Mouse (Mus musculus) R1 (cell line): ENCODE measurements around the gene Batf3.

Source experiments
- DNase-seq: peaks from one replicate; pipeline ENCODE4 v3.0.0-alpha.2; 2018; ENCODE audit warnings: low read depth, low spot score

Gene Batf3

GRCm38 (mm10) chr1:191131692-191132091 lies 34.0 kb downstream of the Batf3 start:
- DNase-seq, result no peak

- no peak for DNase-seq
These were observed 34.6 kb downstream of the Batf3 start for GRCm38 (mm10) chr1:191132240-191132639.

GRCm38 (mm10) chr1:191132934-191133333 lies 35.3 kb downstream of the Batf3 start:
- DNase-seq, result no peak

GRCm38 (mm10) chr1:191135406-191135805 lies 37.8 kb downstream of the Batf3 start:
- no peak for DNase-seq

- DNase-seq, result peak; percentile 36
These were observed 40.8 kb downstream of the Batf3 start for GRCm38 (mm10) chr1:191138436-191138835.

GRCm38 (mm10) chr1:191138874-191139495 lies 41.3 kb downstream of the Batf3 start:
- DNase-seq, result peak; percentile 39

GRCm38 (mm10) chr1:191140983-191141382 lies 43.3 kb downstream of the Batf3 start:
- no peak for DNase-seq

GRCm38 (mm10) chr1:191149489-191149888 lies 51.8 kb downstream of the Batf3 start:
- peak; percentile 30 for DNase-seq

GRCm38 (mm10) chr1:191150924-191151605 lies 53.4 kb downstream of the Batf3 start:
- DNase-seq, result no peak

- peak; percentile 61 for DNase-seq
These were observed 55.4 kb downstream of the Batf3 start for GRCm38 (mm10) chr1:191153052-191153451.

- no peak for DNase-seq
These were observed 56.7 kb downstream of the Batf3 start for GRCm38 (mm10) chr1:191154314-191154713.
